Comparison of ENCODE assay signal across 20 mouse cellular contexts in the genomic region with DNA sequence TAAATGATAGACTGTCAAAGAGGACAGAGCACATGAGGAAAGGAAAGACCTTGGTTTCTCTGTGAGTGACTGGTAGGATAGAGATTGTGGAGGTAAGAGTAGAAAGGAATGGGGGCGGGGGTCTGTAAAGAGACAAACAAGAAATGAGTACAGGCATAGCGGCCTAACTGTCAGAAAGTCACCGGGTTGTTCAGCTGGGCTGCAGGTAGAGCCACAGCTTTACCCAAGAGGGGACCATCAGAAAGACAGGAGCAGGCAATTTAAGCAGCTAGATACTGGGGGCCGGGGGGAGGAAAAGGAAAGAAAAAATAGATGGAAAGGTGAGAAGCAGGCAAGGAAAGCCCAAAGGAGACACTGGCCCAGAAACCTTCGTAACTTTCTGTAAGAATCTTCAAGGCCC. TPM values are rescaled to one million over a fixed set of nuclear protein-coding genes. Genes with fewer than 3 reads are reported as not detected.
"Had no signal": no experiment of that assay in that cellular context is flagged by ENCODE, and none has a peak within 500 bp of the region (broad histone marks: within the 10 kb centered on the region; RNA-seq: fewer than 3 reads in every experiment).

No protein-coding gene starts in this region.

- H3K36me3 ChIP-seq: midbrain, embryonic 10.5 days; midbrain, embryonic 12.5 days; neural tube, embryonic 13.5 days; neural tube, embryonic 15.5 days; stomach, embryonic 15.5 days had no signal

- H3K4me1 ChIP-seq: midbrain, embryonic 10.5 days; midbrain, embryonic 12.5 days; neural tube, embryonic 13.5 days; neural tube, embryonic 15.5 days; stomach, embryonic 15.5 days had no signal

- H3K4me3 ChIP-seq: midbrain, embryonic 10.5 days; midbrain, embryonic 12.5 days; neural tube, embryonic 13.5 days; neural tube, embryonic 15.5 days; stomach, embryonic 15.5 days had no signal

- H3K4me2 ChIP-seq: lung, embryonic 14.5 days; midbrain, embryonic 12.5 days; neural tube, embryonic 13.5 days; neural tube, embryonic 15.5 days; stomach, embryonic 15.5 days had no signal

- H3K9ac ChIP-seq: lung, embryonic 14.5 days; midbrain, embryonic 12.5 days; neural tube, embryonic 13.5 days; neural tube, embryonic 15.5 days; stomach, embryonic 15.5 days had no signal

- H3K27me3 ChIP-seq: midbrain, embryonic 12.5 days; neural tube, embryonic 13.5 days; neural tube, embryonic 15.5 days; stomach, embryonic 15.5 days had no signal

- H3K9me3 ChIP-seq: midbrain, embryonic 10.5 days; midbrain, embryonic 12.5 days; neural tube, embryonic 13.5 days; neural tube, embryonic 15.5 days; stomach, embryonic 15.5 days had no signal

- H3K27ac ChIP-seq: midbrain, embryonic 10.5 days; midbrain, embryonic 12.5 days; neural tube, embryonic 13.5 days; neural tube, embryonic 15.5 days; stomach, embryonic 15.5 days; stomach, postnatal 0 days had no signal

- DNase-seq: lung, adult 18-20 months; lung, postnatal 10 days; lung, postnatal 4 days; midbrain, embryonic 14.5 days; right cerebral cortex, adult 18-20 months; right cerebral cortex, postnatal 14 days; thymus, adult 2 months; thymus, postnatal 25 days; thymus, postnatal 4 days had no signal

RNA-seq across cellular contexts. Expression of a gene that starts 52.6 kb away (rescaled TPM):
- total RNA-seq: megakaryocyte, adult 5-6 weeks; megakaryocyte-erythroid progenitor cell, adult 5-6 weeks; monocyte, adult 5-6 weeks had no signal
- polyA plus RNA-seq: midbrain, embryonic 10.5 days; midbrain, embryonic 12.5 days; midbrain, postnatal 0 days had no signal
